ENCODE assay signal across 12 mouse cellular contexts in the genomic region with DNA sequence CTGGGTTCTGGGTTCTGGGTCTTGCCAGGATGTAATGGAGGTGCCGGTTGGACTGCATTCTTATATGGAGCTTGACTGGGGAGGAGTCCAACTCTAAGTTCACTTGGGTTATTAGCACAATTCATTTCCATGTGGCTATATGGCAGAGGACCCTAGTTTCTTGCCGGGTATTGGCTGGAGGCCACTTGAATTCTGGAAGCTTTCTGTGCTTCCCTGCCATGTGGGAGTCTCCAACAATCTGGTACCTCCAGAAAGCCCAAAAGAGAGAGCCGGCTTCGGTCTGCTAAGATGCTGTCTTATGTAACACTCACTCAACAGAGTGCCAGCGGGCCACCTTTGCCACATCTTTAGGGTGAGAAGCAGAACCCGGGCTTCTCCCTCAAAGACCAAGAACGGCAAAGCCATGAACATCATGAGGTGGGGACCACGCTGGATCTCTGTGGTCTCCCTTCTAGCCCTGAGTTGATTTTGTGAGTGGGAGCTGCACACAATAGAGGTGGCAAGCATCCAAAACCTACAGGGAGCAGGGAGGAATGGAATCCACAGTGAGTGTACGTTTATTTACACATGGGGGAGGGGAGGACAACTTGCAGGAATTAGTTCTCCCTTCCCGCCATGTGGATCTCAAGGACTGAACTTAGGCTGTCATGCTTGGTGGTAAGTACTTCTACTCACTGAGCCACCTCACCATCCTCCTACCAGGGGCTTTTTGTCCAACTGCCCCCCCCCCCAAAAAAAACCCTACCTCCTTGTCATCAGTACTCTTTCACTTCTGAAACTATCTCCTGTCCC. TPM values are rescaled to one million over a fixed set of nuclear protein-coding genes. Genes with fewer than 3 reads are reported as not detected.
A peak's percentile ranks its signal among the peaks of the same experiment; 100 is the strongest.
DNase-seq lines count a peak whose midpoint lies in the region; ATAC-seq lines count a peak whose summit lies in the region.
"Had no signal": no experiment of that assay in that cellular context is flagged by ENCODE, and none has a peak within 500 bp of the region (broad histone marks: within the 10 kb centered on the region; RNA-seq: fewer than 3 reads in every experiment).

No protein-coding gene starts in this region.

- no peak for DNase-seq in kidney, postnatal 14 days
- peak; percentile 84 for DNase-seq in cerebellum, adult 8-10 months
- DNase-seq in layer of hippocampus, postnatal 10 days (ENCODE audit: low spot score in 2 of 2), result peak; percentile 49 to 68
- DNase-seq in right cerebral cortex, adult 2 months (ENCODE audit: low spot score in 2 of 2), result peak; percentile 46 to 73
- no peak for DNase-seq in limb, embryonic 10.5 days (ENCODE audit: low spot score)
- DNase-seq in adrenal gland, postnatal 25 days, result no peak

- H3K9me3 ChIP-seq in kidney, embryonic 15.5 days (replicated peaks), result no peaks in the 10 kb centered on the region
- no peaks in the 10 kb centered on the region for H3K9me3 ChIP-seq in limb, embryonic 10.5 days (replicated peaks)
- no peaks in the 10 kb centered on the region for H3K9me3 ChIP-seq in kidney, embryonic 14.5 days (ENCODE audit: control insufficient read depth, low read length)
- H3K9me3 ChIP-seq: limb, embryonic 12.5 days had no signal

- no peaks in the 10 kb centered on the region for H3K4me1 ChIP-seq in kidney, embryonic 15.5 days
- H3K4me1 ChIP-seq in limb, embryonic 10.5 days, result no peaks in the 10 kb centered on the region
- H3K4me1 ChIP-seq in kidney, embryonic 14.5 days (ENCODE audit: control insufficient read depth, insufficient read depth, low read length), result no peaks in the 10 kb centered on the region
- H3K4me1 ChIP-seq: limb, embryonic 12.5 days had no signal

- no peaks in the 10 kb centered on the region for H3K27me3 ChIP-seq in kidney, embryonic 15.5 days
- H3K27me3 ChIP-seq in limb, embryonic 10.5 days (ENCODE audit: low read depth, poor library complexity, severe bottlenecking), result no peaks in the 10 kb centered on the region
- no peaks in the 10 kb centered on the region for H3K27me3 ChIP-seq in kidney, embryonic 14.5 days (ENCODE audit: control insufficient read depth, insufficient read depth, low read length)
- H3K27me3 ChIP-seq: limb, embryonic 12.5 days had no signal

- no peak overlapping the region for H3K9ac ChIP-seq in kidney, embryonic 15.5 days
- H3K9ac ChIP-seq in kidney, embryonic 14.5 days (ENCODE audit: low read depth, low read length), result no peak overlapping the region
- H3K9ac ChIP-seq: limb, embryonic 12.5 days had no signal

- H3K36me3 ChIP-seq in kidney, embryonic 15.5 days, result no peaks in the 10 kb centered on the region
- H3K36me3 ChIP-seq in limb, embryonic 10.5 days, result no peaks in the 10 kb centered on the region
- H3K36me3 ChIP-seq in kidney, embryonic 14.5 days (ENCODE audit: control insufficient read depth, insufficient read depth, low read length), result no peaks in the 10 kb centered on the region
- H3K36me3 ChIP-seq: limb, embryonic 12.5 days had no signal

- no peak overlapping the region for H3K27ac ChIP-seq in kidney, embryonic 15.5 days
- no peak overlapping the region for H3K27ac ChIP-seq in limb, embryonic 10.5 days
- H3K27ac ChIP-seq in kidney, embryonic 14.5 days (ENCODE audit: low read depth, low read length), result no peak overlapping the region
- H3K27ac ChIP-seq: limb, embryonic 12.5 days had no signal

- no peak overlapping the region for H3K4me3 ChIP-seq in kidney, embryonic 15.5 days (replicated peaks)
- no peak overlapping the region for H3K4me3 ChIP-seq in limb, embryonic 10.5 days
- H3K4me3 ChIP-seq in kidney, embryonic 14.5 days (ENCODE audit: low read length), result no peak overlapping the region
- H3K4me3 ChIP-seq: limb, embryonic 12.5 days had no signal

- 0 out of 2 replicates have a peak, but pooled peaks have one; percentile 54 for ATAC-seq in kidney, embryonic 15.5 days (replicated peaks; ENCODE audit: low FRiP score)
- no peak; the same call in 1 of the 2 replicates for ATAC-seq in kidney, embryonic 14.5 days (ENCODE audit: low FRiP score, low TSS enrichment)

- WGBS in kidney, embryonic 15.5 days, result 75% methylated on average over 10 of the region's 10 CpGs
- 86% methylated on average over 10 of the region's 10 CpGs for WGBS in limb, embryonic 10.5 days
- WGBS in kidney, embryonic 14.5 days, result 83% methylated on average over 10 of the region's 10 CpGs

- H3K4me2 ChIP-seq in kidney, embryonic 15.5 days, result no peak overlapping the region
- H3K4me2 ChIP-seq in kidney, embryonic 14.5 days (replicated peaks; ENCODE audit: low read depth, low read length), result no peak overlapping the region
- H3K4me2 ChIP-seq: limb, embryonic 12.5 days had no signal

RNA-seq across cellular contexts. Expression of a gene that starts 59.0 kb away (rescaled TPM):
- 0.08 and 0.14 TPM in 2 replicates for polyA plus RNA-seq in kidney, embryonic 15.5 days (2015; fragmentation: Nextera tagmentation; extraction: Ambion mirVana)
- total RNA-seq in layer of hippocampus, postnatal 10 days (2021), result 100 to 1,000 TPM; 153 to 156 TPM
- polyA plus RNA-seq in limb, embryonic 10.5 days (2016; fragmentation: Nextera tagmentation; extraction: Ambion mirVana), result 0.16 TPM in 1 of 2 replicates, not detected in the other
- 14.8 and 15.4 TPM in 2 replicates for total RNA-seq in adrenal gland, postnatal 25 days (2021)
- 0.11 and 0.59 TPM in 2 replicates for polyA plus RNA-seq in kidney, embryonic 14.5 days (2014; fragmentation: Nextera tagmentation; extraction: Ambion mirVana)
- total RNA-seq: CH12.LX; granulocyte monocyte progenitor cell, adult 5-6 weeks had no signal
- polyA plus RNA-seq: neural tube, embryonic 11.5 days had no signal

Comparison
In these comparisons a context has a peak if more than half of its experiments do, and no peak if none do; other contexts are left out.
1. DNase-seq: peak in cerebellum, adult 8-10 months (single experiment), layer of hippocampus, postnatal 10 days (2 of 2) and right cerebral cortex, adult 2 months (2 of 2); none in kidney, postnatal 14 days (single experiment), limb, embryonic 10.5 days (single experiment) and adrenal gland, postnatal 25 days (single experiment).